Mouse (Mus musculus): ENCODE data around the gene Inf2.

GRCm38 (mm10) chr12:112576749-112577148 lies 11.8 kb upstream of the Inf2 start:
- TF ChIP-seq CTCF (IDR thresholded peaks at IDR 0.05; ENCODE audit: extremely low read depth, insufficient read depth, low read length) (no peak), POLR2A (IDR thresholded peaks at IDR 0.05; ENCODE audit: extremely low read depth, insufficient read depth, low read length) (no peak)

Data from cortical plate, adult 2 months (tissue).